Mouse (Mus musculus): ENCODE measurements at regions not wholly inside any gene's neighbourhood (a gene's known extent, or its start where the extent isn't known, plus 50 kb on each side); places are given as distances from the start of the nearest gene placed in this dataset.

DNA sequence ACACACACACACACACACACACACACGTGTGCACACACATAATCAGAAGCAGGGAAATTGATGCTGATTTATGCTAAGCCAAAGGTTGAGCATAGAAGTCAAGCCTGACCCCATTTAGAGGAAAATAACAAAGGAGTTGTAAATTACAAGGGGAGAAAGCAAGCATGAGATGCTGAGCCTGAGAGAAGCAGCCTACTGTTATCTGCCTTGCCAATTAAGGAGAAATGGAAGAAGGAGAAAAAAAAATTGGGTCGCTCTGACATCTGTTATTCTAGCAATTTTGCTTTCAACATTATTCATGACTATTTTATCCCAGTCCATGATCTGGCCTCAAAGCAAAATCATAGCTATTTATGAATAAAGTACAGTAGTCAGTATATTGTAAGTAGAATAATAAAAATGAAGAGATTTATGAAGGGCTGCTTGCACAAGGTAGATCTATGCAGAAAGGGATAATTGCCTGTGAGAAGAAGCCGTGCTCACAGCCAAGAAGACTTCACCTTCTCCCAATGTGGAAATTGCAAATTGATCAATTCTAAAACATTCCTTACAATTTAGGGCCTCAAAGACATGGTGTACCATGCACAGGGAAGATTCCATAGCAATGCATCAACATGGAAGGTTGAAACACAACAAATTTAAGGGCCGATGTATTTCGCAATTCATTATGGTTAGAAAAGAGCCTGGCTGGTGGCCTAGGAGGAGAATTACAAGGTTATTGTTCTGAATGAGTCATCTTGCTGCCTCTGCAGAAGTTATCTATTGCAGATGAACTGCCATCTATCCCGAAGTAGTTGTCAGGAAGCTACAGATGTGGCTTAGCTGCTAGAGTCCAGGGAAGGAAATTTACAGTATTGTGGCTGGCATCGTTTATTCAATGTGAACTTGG, 585.7 kb downstream of the Zfp619 start:
- Histone ChIP-seq H3K9ac (no peak overlapping the region), H3K4me2 (replicated peaks) (no peak overlapping the region), H3K27me3 (ENCODE audit: control insufficient read depth, insufficient read depth, low read length) (no peaks in the 10 kb centered on the region), H3K27ac (no peak overlapping the region), H3K9me3 (ENCODE audit: control insufficient read depth, low read length) (no peaks in the 10 kb centered on the region), H3K4me3 (replicated peaks; ENCODE audit: low read length) (no peak overlapping the region), H3K4me1 (replicated peaks; ENCODE audit: control insufficient read depth, insufficient read depth, low read length) (no peaks in the 10 kb centered on the region), H3K36me3 (replicated peaks; ENCODE audit: control insufficient read depth, insufficient read depth) (no peaks in the 10 kb centered on the region)
- 87% methylated on average over 7 of the region's 7 CpGs for WGBS
- DNase-seq (ENCODE audit: low spot score) (no peak), ATAC-seq (ENCODE audit: low FRiP score) (no peak)

- Histone ChIP-seq H3K36me3 (replicated peaks; ENCODE audit: control insufficient read depth, insufficient read depth) (no peaks in the 10 kb centered on the region), H3K4me1 (replicated peaks; ENCODE audit: control insufficient read depth, insufficient read depth, low read length) (no peaks in the 10 kb centered on the region), H3K4me3 (replicated peaks; ENCODE audit: low read length) (no peak overlapping the region), H3K27me3 (ENCODE audit: control insufficient read depth, insufficient read depth, low read length) (no peaks in the 10 kb centered on the region), H3K9ac (no peak overlapping the region), H3K4me2 (replicated peaks) (no peak overlapping the region), H3K27ac (no peak overlapping the region), H3K9me3 (ENCODE audit: control insufficient read depth, low read length) (no peaks in the 10 kb centered on the region)
- ATAC-seq (ENCODE audit: low FRiP score) (no peak), DNase-seq (ENCODE audit: low spot score) (no peak)
- WGBS = 71% methylated on average over 4 of the region's 4 CpGs
Measured at GRCm38 (mm10) chr7:40142906-40143305, 625.3 kb downstream of the Zfp619 start.

DNA sequence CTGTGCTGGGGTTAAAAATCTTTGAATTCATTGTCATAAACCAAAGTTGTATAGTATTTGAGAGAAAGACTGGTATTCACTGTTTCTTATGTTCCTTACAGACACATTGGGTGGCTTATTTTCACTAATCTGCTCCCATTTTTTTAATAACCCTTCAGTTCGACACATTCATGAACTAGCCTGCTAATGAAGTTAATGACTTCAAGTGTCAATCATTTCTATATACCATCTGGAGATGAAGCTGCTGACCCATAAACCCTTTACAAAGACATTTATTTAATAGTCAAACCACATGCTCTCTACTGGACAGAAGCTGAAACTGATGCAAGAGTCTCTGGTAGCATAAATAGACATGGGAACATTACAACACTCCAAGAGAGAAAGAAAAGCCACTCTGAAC, 626.9 kb downstream of the Zfp619 start:
- Histone ChIP-seq H3K9me3 (ENCODE audit: control insufficient read depth, low read length) (no peaks in the 10 kb centered on the region), H3K4me2 (replicated peaks) (no peak overlapping the region), H3K4me3 (replicated peaks; ENCODE audit: low read length) (no peak overlapping the region), H3K27ac (no peak overlapping the region), H3K27me3 (ENCODE audit: control insufficient read depth, insufficient read depth, low read length) (no peaks in the 10 kb centered on the region), H3K9ac (no peak overlapping the region), H3K4me1 (replicated peaks; ENCODE audit: control insufficient read depth, insufficient read depth, low read length) (no peaks in the 10 kb centered on the region), H3K36me3 (replicated peaks; ENCODE audit: control insufficient read depth, insufficient read depth) (no peaks in the 10 kb centered on the region)
- WGBS = 70% methylated on average over 1 of the region's 1 CpGs
- DNase-seq (ENCODE audit: low spot score) = no peak
- no peak for ATAC-seq (ENCODE audit: low FRiP score)

GRCm38 (mm10) chr7:40177570-40177969, 660.0 kb downstream of the Zfp619 start:
- Histone ChIP-seq H3K4me3 (replicated peaks; ENCODE audit: low read length) (no peak overlapping the region), H3K27me3 (ENCODE audit: control insufficient read depth, insufficient read depth, low read length) (no peaks in the 10 kb centered on the region), H3K36me3 (replicated peaks; ENCODE audit: control insufficient read depth, insufficient read depth) (no peaks in the 10 kb centered on the region), H3K4me1 (replicated peaks; ENCODE audit: control insufficient read depth, insufficient read depth, low read length) (no peaks in the 10 kb centered on the region), H3K9ac (no peak overlapping the region), H3K4me2 (replicated peaks) (no peak overlapping the region), H3K9me3 (ENCODE audit: control insufficient read depth, low read length) (no peaks in the 10 kb centered on the region), H3K27ac (no peak overlapping the region)
- no peak for DNase-seq (ENCODE audit: low spot score)
- no peak for ATAC-seq (ENCODE audit: low FRiP score)
- 94% methylated on average over 2 of the region's 2 CpGs for WGBS

- Histone ChIP-seq H3K9ac (no peak overlapping the region), H3K27ac (no peak overlapping the region), H3K9me3 (ENCODE audit: control insufficient read depth, low read length) (no peaks in the 10 kb centered on the region), H3K36me3 (replicated peaks; ENCODE audit: control insufficient read depth, insufficient read depth) (no peaks in the 10 kb centered on the region), H3K4me2 (replicated peaks) (no peak overlapping the region), H3K4me1 (replicated peaks; ENCODE audit: control insufficient read depth, insufficient read depth, low read length) (no peaks in the 10 kb centered on the region), H3K27me3 (ENCODE audit: control insufficient read depth, insufficient read depth, low read length) (no peaks in the 10 kb centered on the region), H3K4me3 (replicated peaks; ENCODE audit: low read length) (no peak overlapping the region)
- no peak for ATAC-seq (ENCODE audit: low FRiP score)
- WGBS = 78% methylated on average over 3 of the region's 3 CpGs
- DNase-seq (ENCODE audit: low spot score) = no peak
Measured at GRCm38 (mm10) chr7:40195366-40195765, 677.8 kb downstream of the Zfp619 start.

- ATAC-seq (ENCODE audit: low FRiP score) = no peak
Measured at GRCm38 (mm10) chr7:40202615-40203014, 685.0 kb downstream of the Zfp619 start.

GRCm38 (mm10) chr7:40211956-40212355, 686.2 kb upstream of the Vstm2b start:
- H3K4me2 ChIP-seq (replicated peaks) = no peak overlapping the region
- DNase-seq (ENCODE audit: low spot score) = no peak
- no peak overlapping the region for H3K27ac ChIP-seq
- no peaks in the 10 kb centered on the region for H3K4me1 ChIP-seq (replicated peaks; ENCODE audit: control insufficient read depth, insufficient read depth, low read length)
- no peak overlapping the region for H3K4me3 ChIP-seq (replicated peaks; ENCODE audit: low read length)
- no peak overlapping the region for H3K9ac ChIP-seq
- ATAC-seq (ENCODE audit: low FRiP score) = no peak
- H3K36me3 ChIP-seq (replicated peaks; ENCODE audit: control insufficient read depth, insufficient read depth) = no peaks in the 10 kb centered on the region
- 81% methylated on average over 5 of the region's 5 CpGs for WGBS
- no peaks in the 10 kb centered on the region for H3K9me3 ChIP-seq (ENCODE audit: control insufficient read depth, low read length)
- no peaks in the 10 kb centered on the region for H3K27me3 ChIP-seq (ENCODE audit: control insufficient read depth, insufficient read depth, low read length)

More at GRCm38 (mm10) chr7:40202615-40203014, 685.0 kb downstream of the Zfp619 start:
- Histone ChIP-seq H3K4me2 (replicated peaks) (no peak overlapping the region), H3K36me3 (replicated peaks; ENCODE audit: control insufficient read depth, insufficient read depth) (no peaks in the 10 kb centered on the region), H3K27me3 (ENCODE audit: control insufficient read depth, insufficient read depth, low read length) (no peaks in the 10 kb centered on the region), H3K9me3 (ENCODE audit: control insufficient read depth, low read length) (no peaks in the 10 kb centered on the region), H3K4me1 (replicated peaks; ENCODE audit: control insufficient read depth, insufficient read depth, low read length) (no peaks in the 10 kb centered on the region), H3K27ac (no peak overlapping the region), H3K9ac (no peak overlapping the region), H3K4me3 (replicated peaks; ENCODE audit: low read length) (no peak overlapping the region)
- WGBS = 90% methylated on average over 1 of the region's 1 CpGs
- DNase-seq (ENCODE audit: low spot score) = no peak

GRCm38 (mm10) chr7:40212576-40212975, 685.6 kb upstream of the Vstm2b start:
- ATAC-seq (ENCODE audit: low FRiP score) = no peak
- no peak overlapping the region for H3K4me3 ChIP-seq (replicated peaks; ENCODE audit: low read length)
- H3K36me3 ChIP-seq (replicated peaks; ENCODE audit: control insufficient read depth, insufficient read depth) = no peaks in the 10 kb centered on the region
- H3K9me3 ChIP-seq (ENCODE audit: control insufficient read depth, low read length) = no peaks in the 10 kb centered on the region
- H3K4me2 ChIP-seq (replicated peaks) = no peak overlapping the region
- no peak overlapping the region for H3K9ac ChIP-seq
- 77% methylated on average over 2 of the region's 2 CpGs for WGBS
- no peak for DNase-seq (ENCODE audit: low spot score)
- H3K27ac ChIP-seq = no peak overlapping the region
- H3K27me3 ChIP-seq (ENCODE audit: control insufficient read depth, insufficient read depth, low read length) = no peaks in the 10 kb centered on the region
- H3K4me1 ChIP-seq (replicated peaks; ENCODE audit: control insufficient read depth, insufficient read depth, low read length) = no peaks in the 10 kb centered on the region

DNA sequence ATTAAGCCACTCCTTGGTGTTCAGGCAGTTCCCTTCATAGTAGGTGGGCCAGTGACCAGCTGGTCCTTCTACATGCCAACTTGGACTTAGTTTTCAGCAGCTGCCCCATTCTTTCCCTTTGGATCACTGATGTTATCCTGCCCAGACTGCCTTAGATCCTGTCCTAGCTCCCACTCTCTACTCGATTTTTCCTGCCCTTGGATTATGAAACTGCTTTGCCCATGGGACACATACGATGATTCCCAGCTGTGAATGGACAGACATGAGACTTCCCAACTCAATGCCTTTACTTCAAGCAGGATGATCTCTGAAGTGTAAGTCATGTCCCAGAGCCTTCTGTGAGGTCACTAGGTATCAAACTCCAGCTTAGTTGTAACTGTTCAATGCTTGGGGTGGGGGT, 684.5 kb upstream of the Vstm2b start:
- ATAC-seq (ENCODE audit: low FRiP score) (no peak), DNase-seq (ENCODE audit: low spot score) (no peak)
- 83% methylated on average over 2 of the region's 2 CpGs for WGBS
- no peak overlapping the region for H3K4me2 ChIP-seq (replicated peaks)
- H3K27me3 ChIP-seq (ENCODE audit: control insufficient read depth, insufficient read depth, low read length) = no peaks in the 10 kb centered on the region
- no peaks in the 10 kb centered on the region for H3K9me3 ChIP-seq (ENCODE audit: control insufficient read depth, low read length)
- no peak overlapping the region for H3K9ac ChIP-seq
- no peak overlapping the region for H3K4me3 ChIP-seq (replicated peaks; ENCODE audit: low read length)
- H3K27ac ChIP-seq = no peak overlapping the region
- no peaks in the 10 kb centered on the region for H3K4me1 ChIP-seq (replicated peaks; ENCODE audit: control insufficient read depth, insufficient read depth, low read length)
- no peaks in the 10 kb centered on the region for H3K36me3 ChIP-seq (replicated peaks; ENCODE audit: control insufficient read depth, insufficient read depth)
